Mouse (Mus musculus): ENCODE measurements around the gene Gtpbp4. TPM values are rescaled to one million over a fixed set of nuclear protein-coding genes. Genes with fewer than 3 reads are reported as not detected.

Gene Gtpbp4
- polyA plus RNA-seq, 1 experiment, result 172 TPM

DNA sequence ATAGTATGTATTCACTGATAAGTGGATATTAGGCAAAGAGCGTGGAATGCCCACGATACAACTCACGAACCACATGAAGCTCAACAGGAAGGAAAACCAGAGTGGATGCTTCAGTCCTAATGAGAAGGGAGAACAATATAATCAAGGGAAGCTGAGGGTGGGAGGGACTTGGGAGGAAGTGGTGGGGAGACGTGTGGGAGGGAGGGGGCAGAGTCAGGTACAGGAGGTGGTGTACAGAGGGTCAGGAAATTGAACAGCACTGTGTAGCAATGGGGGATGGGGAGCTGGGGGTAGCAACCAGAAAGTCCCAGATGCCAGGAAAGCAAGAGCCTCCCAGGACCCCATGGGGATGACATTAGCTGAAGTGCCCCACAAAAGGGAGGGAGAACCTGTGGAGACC, 34.5 kb upstream of the Gtpbp4 start:
- H3K4me1 ChIP-seq (ENCODE audit: control insufficient read depth, insufficient read depth, low read length), result no peaks in the 10 kb centered on the region
- H3K36me3 ChIP-seq (ENCODE audit: control insufficient read depth, insufficient read depth, low read length, poor library complexity, severe bottlenecking), result no peaks in the 10 kb centered on the region
- no peak for TF ChIP-seq EP300 (IDR thresholded peaks at IDR 0.05; ENCODE audit: insufficient read depth, low read depth, low read length)
- TF ChIP-seq POLR2A (IDR thresholded peaks at IDR 0.05; ENCODE audit: insufficient read depth, low read length), result no peak
- no peak for TF ChIP-seq CTCF (IDR thresholded peaks at IDR 0.05; ENCODE audit: low read depth, low read length)
- no peak overlapping the region for H3K9ac ChIP-seq (ENCODE audit: low read depth, poor library complexity, severe bottlenecking)
- H3K27me3 ChIP-seq (ENCODE audit: control insufficient read depth, insufficient read depth, low read length, poor library complexity, severe bottlenecking), result no peaks in the 10 kb centered on the region
- no peaks in the 10 kb centered on the region for H3K9me3 ChIP-seq (replicated peaks; ENCODE audit: control insufficient read depth, insufficient read depth, low read length, poor library complexity, severe bottlenecking)
- H3K4me3 ChIP-seq (ENCODE audit: low read depth, low read length), result no peak overlapping the region
- H3K27ac ChIP-seq (ENCODE audit: insufficient read depth, low read length), result no peak overlapping the region

- Histone ChIP-seq H3K4me1 (ENCODE audit: control insufficient read depth, insufficient read depth, low read length) (no peaks in the 10 kb centered on the region), H3K27me3 (ENCODE audit: control insufficient read depth, insufficient read depth, low read length, poor library complexity, severe bottlenecking) (no peaks in the 10 kb centered on the region), H3K36me3 (ENCODE audit: control insufficient read depth, insufficient read depth, low read length, poor library complexity, severe bottlenecking) (no peaks in the 10 kb centered on the region), H3K4me3 (ENCODE audit: low read depth, low read length) (no peak overlapping the region), H3K9ac (ENCODE audit: low read depth, poor library complexity, severe bottlenecking) (no peak overlapping the region), H3K9me3 (replicated peaks; ENCODE audit: control insufficient read depth, insufficient read depth, low read length, poor library complexity, severe bottlenecking) (no peaks in the 10 kb centered on the region), H3K27ac (ENCODE audit: insufficient read depth, low read length) (no peak overlapping the region)
- TF ChIP-seq EP300 (IDR thresholded peaks at IDR 0.05; ENCODE audit: insufficient read depth, low read depth, low read length) (no peak), POLR2A (IDR thresholded peaks at IDR 0.05; ENCODE audit: insufficient read depth, low read length) (no peak), CTCF (IDR thresholded peaks at IDR 0.05; ENCODE audit: low read depth, low read length) (no peak)
Measured at GRCm38 (mm10) chr13:9027251-9027650, 31.4 kb upstream of the Gtpbp4 start.

- Histone ChIP-seq H3K9ac (ENCODE audit: low read depth, poor library complexity, severe bottlenecking) (no peak overlapping the region), H3K27ac (ENCODE audit: insufficient read depth, low read length) (no peak overlapping the region), H3K27me3 (ENCODE audit: control insufficient read depth, insufficient read depth, low read length, poor library complexity, severe bottlenecking) (no peaks in the 10 kb centered on the region; the same call in 1 of the 2 replicates), H3K4me1 (ENCODE audit: control insufficient read depth, insufficient read depth, low read length) (peaks cover under 1% of the 10 kb centered on the region), H3K9me3 (replicated peaks; ENCODE audit: control insufficient read depth, insufficient read depth, low read length, poor library complexity, severe bottlenecking) (no peaks in the 10 kb centered on the region), H3K36me3 (ENCODE audit: control insufficient read depth, insufficient read depth, low read length, poor library complexity, severe bottlenecking) (no peaks in the 10 kb centered on the region), H3K4me3 (ENCODE audit: low read depth, low read length) (no peak overlapping the region)
- TF ChIP-seq EP300 (IDR thresholded peaks at IDR 0.05; ENCODE audit: insufficient read depth, low read depth, low read length) (no peak), POLR2A (IDR thresholded peaks at IDR 0.05; ENCODE audit: insufficient read depth, low read length) (no peak), CTCF (IDR thresholded peaks at IDR 0.05; ENCODE audit: low read depth, low read length) (no peak)
Measured at GRCm38 (mm10) chr13:9022623-9023022, 26.7 kb upstream of the Gtpbp4 start.

DNA sequence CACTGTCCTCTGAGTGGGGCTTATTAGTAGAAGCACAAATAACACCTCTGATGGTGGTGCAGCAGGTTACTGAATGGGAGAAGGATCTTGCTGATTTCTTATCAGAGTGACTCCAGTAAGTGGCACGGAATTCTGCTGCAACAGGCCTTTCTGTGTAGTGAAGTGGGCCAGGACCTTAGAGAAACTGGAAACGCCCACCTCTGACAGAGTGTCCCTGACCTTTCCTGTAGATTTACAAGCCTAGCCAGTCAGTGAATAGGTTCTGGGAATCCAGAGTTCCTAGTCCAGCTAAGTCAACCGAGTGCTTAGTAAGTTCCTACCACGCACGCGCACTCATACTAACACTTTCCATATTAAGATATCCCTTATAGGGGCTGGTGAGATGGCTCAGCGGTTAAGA, 25.7 kb upstream of the Gtpbp4 start:
- H3K9me3 ChIP-seq (replicated peaks; ENCODE audit: control insufficient read depth, insufficient read depth, low read length, poor library complexity, severe bottlenecking), result no peaks in the 10 kb centered on the region
- peaks cover 1% of the 10 kb centered on the region for H3K4me1 ChIP-seq (ENCODE audit: control insufficient read depth, insufficient read depth, low read length)
- H3K36me3 ChIP-seq (ENCODE audit: control insufficient read depth, insufficient read depth, low read length, poor library complexity, severe bottlenecking), result no peaks in the 10 kb centered on the region

GRCm38 (mm10) chr13:9019713-9020112, 23.8 kb upstream of the Gtpbp4 start:
- no peak overlapping the region for H3K4me3 ChIP-seq (ENCODE audit: low read depth, low read length)
- H3K27me3 ChIP-seq (ENCODE audit: control insufficient read depth, insufficient read depth, low read length, poor library complexity, severe bottlenecking), result no peaks in the 10 kb centered on the region; the same call in 1 of the 2 replicates
- H3K9me3 ChIP-seq (replicated peaks; ENCODE audit: control insufficient read depth, insufficient read depth, low read length, poor library complexity, severe bottlenecking), result no peaks in the 10 kb centered on the region
- H3K9ac ChIP-seq (ENCODE audit: low read depth, poor library complexity, severe bottlenecking), result no peak overlapping the region
- no peaks in the 10 kb centered on the region for H3K36me3 ChIP-seq (ENCODE audit: control insufficient read depth, insufficient read depth, low read length, poor library complexity, severe bottlenecking)
- no peak for TF ChIP-seq POLR2A (IDR thresholded peaks at IDR 0.05; ENCODE audit: insufficient read depth, low read length)
- no peak for TF ChIP-seq EP300 (IDR thresholded peaks at IDR 0.05; ENCODE audit: insufficient read depth, low read depth, low read length)
- no peak for TF ChIP-seq CTCF (IDR thresholded peaks at IDR 0.05; ENCODE audit: low read depth, low read length)
- H3K27ac ChIP-seq (ENCODE audit: insufficient read depth, low read length), result no peak overlapping the region
- H3K4me1 ChIP-seq (ENCODE audit: control insufficient read depth, insufficient read depth, low read length), result peaks cover 1% of the 10 kb centered on the region

More for the DNA sequence above, 25.7 kb upstream of the Gtpbp4 start:
- TF ChIP-seq CTCF (IDR thresholded peaks at IDR 0.05; ENCODE audit: low read depth, low read length), result no peak
- TF ChIP-seq EP300 (IDR thresholded peaks at IDR 0.05; ENCODE audit: insufficient read depth, low read depth, low read length), result no peak
- no peak for TF ChIP-seq POLR2A (IDR thresholded peaks at IDR 0.05; ENCODE audit: insufficient read depth, low read length)
- Histone ChIP-seq H3K27ac (ENCODE audit: insufficient read depth, low read length) (no peak overlapping the region), H3K27me3 (ENCODE audit: control insufficient read depth, insufficient read depth, low read length, poor library complexity, severe bottlenecking) (no peaks in the 10 kb centered on the region; the same call in 1 of the 2 replicates), H3K9ac (ENCODE audit: low read depth, poor library complexity, severe bottlenecking) (no peak overlapping the region), H3K4me3 (ENCODE audit: low read depth, low read length) (no peak overlapping the region)

DNA sequence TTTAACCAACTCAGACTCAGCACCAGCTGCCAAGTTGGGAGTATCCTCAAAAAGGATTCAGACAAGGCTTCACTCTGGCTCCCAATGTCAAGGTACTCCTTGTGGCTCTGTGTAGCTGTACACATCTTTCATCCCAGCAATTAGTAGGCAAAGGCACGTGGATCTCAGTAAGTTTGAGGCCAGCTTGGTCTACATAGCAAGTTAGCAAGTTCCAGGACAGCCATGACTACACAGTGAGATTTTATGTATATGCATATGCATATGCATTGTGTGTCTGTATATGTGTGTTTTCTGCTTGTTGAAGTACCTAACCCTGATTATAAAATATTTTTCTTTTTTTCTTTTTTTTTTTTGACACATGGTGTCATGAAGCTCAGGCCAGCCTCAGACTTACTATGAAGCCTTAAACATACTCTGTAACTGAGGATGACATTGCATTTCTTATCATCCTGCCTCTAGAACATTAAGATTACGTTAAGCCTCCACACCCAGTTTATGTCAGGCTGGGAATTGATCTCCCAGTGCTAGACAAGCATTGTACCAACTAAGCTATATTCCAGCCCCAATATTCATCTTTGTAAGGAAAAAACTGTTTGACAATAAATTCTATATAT, 23.2 kb upstream of the Gtpbp4 start:
- Histone ChIP-seq H3K4me3 (ENCODE audit: low read depth, low read length) (no peak overlapping the region), H3K36me3 (ENCODE audit: control insufficient read depth, insufficient read depth, low read length, poor library complexity, severe bottlenecking) (no peaks in the 10 kb centered on the region), H3K4me1 (ENCODE audit: control insufficient read depth, insufficient read depth, low read length) (peaks cover 1% of the 10 kb centered on the region), H3K9ac (ENCODE audit: low read depth, poor library complexity, severe bottlenecking) (no peak overlapping the region), H3K27ac (ENCODE audit: insufficient read depth, low read length) (no peak overlapping the region), H3K9me3 (replicated peaks; ENCODE audit: control insufficient read depth, insufficient read depth, low read length, poor library complexity, severe bottlenecking) (no peaks in the 10 kb centered on the region), H3K27me3 (ENCODE audit: control insufficient read depth, insufficient read depth, low read length, poor library complexity, severe bottlenecking) (no peaks in the 10 kb centered on the region; the same call in 1 of the 2 replicates)
- TF ChIP-seq POLR2A (IDR thresholded peaks at IDR 0.05; ENCODE audit: insufficient read depth, low read length), result no peak
- no peak for TF ChIP-seq EP300 (IDR thresholded peaks at IDR 0.05; ENCODE audit: insufficient read depth, low read depth, low read length)
- no peak for TF ChIP-seq CTCF (IDR thresholded peaks at IDR 0.05; ENCODE audit: low read depth, low read length)
